Mouse (Mus musculus) midbrain, postnatal 0 days (tissue): ENCODE measurements around the gene Iffo1. TPM values are rescaled to one million over a fixed set of nuclear protein-coding genes. Genes with fewer than 3 reads are reported as not detected.

ENCODE experiments used
- ATAC-seq: fragments of 200-750 bp; cut with Nextera tagmentation; 2 replicates; pipeline ENCODE4 v1.8.0; 2017; ENCODE audit warnings: moderate number of reproducible peaks, mild to moderate bottlenecking, moderate TSS enrichment, moderate library complexity; ENCODE audit not compliant: low FRiP score
- DNase-seq: peaks from one replicate; pipeline ENCODE4 v3.0.0-alpha.2; 2015; ENCODE audit warnings: low spot score
- H3K27ac ChIP-seq: fragments of 300-500 bp; sonication (generic); 2 replicates; pipeline ENCODE4 v1.5.1; 2014; ENCODE audit warnings: low read depth, mild to moderate bottlenecking, low read length, mixed read lengths
- H3K27me3 ChIP-seq: fragments of 300-500 bp; sonication (generic); 2 replicates; pipeline ENCODE4 v1.6.1; 2014; ENCODE audit warnings: low read length, control low read depth, mixed read lengths; ENCODE audit not compliant: insufficient read depth
- H3K36me3 ChIP-seq: fragments of 300-500 bp; sonication (generic); 2 replicates; pipeline ENCODE4 v1.6.1; 2014; ENCODE audit warnings: low read length, control low read depth, mixed read lengths; ENCODE audit not compliant: insufficient read depth
- H3K4me1 ChIP-seq: fragments of 300-500 bp; sonication (generic); 2 replicates; pipeline ENCODE4 v1.6.1; 2014; ENCODE audit warnings: mild to moderate bottlenecking, control low read depth, antibody characterized with exemption, low read length, mixed read lengths; ENCODE audit not compliant: insufficient read depth
- H3K4me2 ChIP-seq: fragments of 300-500 bp; sonication (generic); 2 replicates; pipeline ENCODE4 v1.6.1; 2014; ENCODE audit warnings: low read depth, mild to moderate bottlenecking, low read length, mixed read lengths; ENCODE audit not compliant: poor library complexity, severe bottlenecking
- H3K4me3 ChIP-seq: fragments of 300-500 bp; sonication (generic); 2 replicates; pipeline ENCODE4 v1.5.1; 2014; ENCODE audit warnings: low read depth, mild to moderate bottlenecking, low read length, moderate library complexity
- H3K9ac ChIP-seq: fragments of 300-500 bp; sonication (generic); replicated peaks from 2 replicates; pipeline ENCODE4 v1.6.1; 2014; ENCODE audit warnings: mild to moderate bottlenecking, low read length, moderate library complexity, mixed read lengths; ENCODE audit not compliant: poor library complexity, severe bottlenecking
- H3K9me3 ChIP-seq: fragments of 300-500 bp; sonication (generic); 2 replicates; pipeline ENCODE4 v1.6.1; 2016; ENCODE audit warnings: low read length, control low read depth
- CTCF ChIP-seq: IDR thresholded peaks from 2 replicates; pipeline ENCODE4 v1.5.1; 2016; ENCODE audit warnings: antibody characterized with exemption, mild to moderate bottlenecking
- WGBS: fragments of 180-500 bp; shearing (Covaris S2); extraction: QIAGEN DNeasy Blood & Tissue Kit; methylation state at CpG from one replicate; pipeline ENCODE4 v1.1.7; 2014; 5-methylcytosine and 5-hydroxymethylcytosine counted together
- polyA plus RNA-seq: library from polyadenylated mRNA; unstranded; fragments of >200 nt; fragmentation: Nextera tagmentation; extraction: Ambion mirVana; gene quantifications from 2 replicates; pipeline ENCODE4 v1.2.1, GENCODE M21; 2015
- total RNA-seq: library from RNA; depleted of rRNA; stranded (reverse); fragments of >200 nt; gene quantifications from 2 replicates; pipeline ENCODE4 v1.2.3, GENCODE M21; 2014

The Iffo1 gene
- total and polyA plus RNA-seq, 2 experiments from 2014 or later, result 20.4 to 33.9 TPM

- no peak for ATAC-seq
- Histone ChIP-seq H3K27me3 (no peaks in the 10 kb centered on the region), H3K4me1 (peaks cover 11% of the 10 kb centered on the region; the same call in 1 of the 2 replicates), H3K9ac (0 out of 2 replicates have a peak overlapping the region, but pooled peaks have one; percentile 9), H3K36me3 (peaks cover 37% of the 10 kb centered on the region), H3K4me2 (peak overlapping the region; percentile 79), H3K9me3 (no peaks in the 10 kb centered on the region), H3K27ac (0 out of 2 replicates have a peak overlapping the region, but pooled peaks have one; percentile 89), H3K4me3 (0 out of 2 replicates have a peak overlapping the region, but pooled peaks have one; percentile 59)
- 10% methylated on average over 10 of the region's 10 CpGs for WGBS
- DNase-seq, result peak; percentile 55
- no peak for TF ChIP-seq CTCF
Observed at GRCm38 (mm10) chr6:125166861-125167650, 22.0 kb downstream of the Iffo1 start.

GRCm38 (mm10) chr6:125168086-125168485, 23.0 kb downstream of the Iffo1 start:
- no peak overlapping the region for H3K4me3 ChIP-seq
- ATAC-seq (no peak), DNase-seq (no peak)
- peaks cover 45% of the 10 kb centered on the region for H3K36me3 ChIP-seq
- peaks cover 11% of the 10 kb centered on the region; the same call in 1 of the 2 replicates for H3K4me1 ChIP-seq
- no peak overlapping the region for H3K9ac ChIP-seq
- 92% methylated on average over 14 of the region's 14 CpGs for WGBS
- no peaks in the 10 kb centered on the region for H3K9me3 ChIP-seq
- no peak overlapping the region for H3K27ac ChIP-seq
- no peak for TF ChIP-seq CTCF
- H3K27me3 ChIP-seq, result no peaks in the 10 kb centered on the region
- H3K4me2 ChIP-seq, result no peak overlapping the region

- peaks cover 6% of the 10 kb centered on the region; the same call in 1 of the 2 replicates for H3K4me1 ChIP-seq
Observed at GRCm38 (mm10) chr6:125170194-125170593, 25.2 kb downstream of the Iffo1 start.

GRCm38 (mm10) chr6:125172474-125172873, 27.4 kb downstream of the Iffo1 start:
- Histone ChIP-seq H3K36me3 (peaks cover 79% of the 10 kb centered on the region), H3K4me3 (no peak overlapping the region), H3K4me1 (no peaks in the 10 kb centered on the region), H3K4me2 (no peak overlapping the region), H3K27me3 (no peaks in the 10 kb centered on the region), H3K27ac (no peak overlapping the region), H3K9ac (no peak overlapping the region), H3K9me3 (no peaks in the 10 kb centered on the region)
- WGBS, result 91% methylated on average over 2 of the region's 2 CpGs
- DNase-seq, result no peak
- ATAC-seq, result no peak
- TF ChIP-seq CTCF, result no peak

More at GRCm38 (mm10) chr6:125170194-125170593, 25.2 kb downstream of the Iffo1 start:
- Histone ChIP-seq H3K27me3 (no peaks in the 10 kb centered on the region), H3K36me3 (peaks cover 59% of the 10 kb centered on the region), H3K27ac (no peak overlapping the region), H3K9me3 (no peaks in the 10 kb centered on the region), H3K4me2 (no peak overlapping the region), H3K4me3 (no peak overlapping the region), H3K9ac (no peak overlapping the region)
- 82% methylated on average over 6 of the region's 6 CpGs for WGBS
- ATAC-seq (no peak), DNase-seq (no peak)
- no peak for TF ChIP-seq CTCF

GRCm38 (mm10) chr6:125173256-125173655, 28.2 kb downstream of the Iffo1 start:
- Histone ChIP-seq H3K27ac (no peak overlapping the region), H3K4me1 (no peaks in the 10 kb centered on the region), H3K9me3 (no peaks in the 10 kb centered on the region), H3K4me3 (no peak overlapping the region), H3K27me3 (no peaks in the 10 kb centered on the region), H3K4me2 (no peak overlapping the region), H3K36me3 (peaks cover 83% of the 10 kb centered on the region), H3K9ac (no peak overlapping the region)
- 94% methylated on average over 7 of the region's 7 CpGs for WGBS
- DNase-seq (no peak), ATAC-seq (no peak)
- no peak for TF ChIP-seq CTCF

GRCm38 (mm10) chr6:125175469-125175868, 30.4 kb downstream of the Iffo1 start:
- Histone ChIP-seq H3K4me1 (no peaks in the 10 kb centered on the region), H3K27me3 (no peaks in the 10 kb centered on the region), H3K36me3 (peaks cover 78% of the 10 kb centered on the region), H3K9ac (no peak overlapping the region), H3K4me3 (no peak overlapping the region), H3K27ac (no peak overlapping the region), H3K4me2 (no peak overlapping the region), H3K9me3 (no peaks in the 10 kb centered on the region)
- TF ChIP-seq CTCF, result no peak
- WGBS, result 91% methylated on average over 5 of the region's 5 CpGs
- ATAC-seq (no peak), DNase-seq (no peak)
